Mouse (Mus musculus): Measurements from ENCODE around the gene Maml2. TPM values are rescaled to one million over a fixed set of nuclear protein-coding genes. Genes with fewer than 3 reads are reported as not detected.

The Maml2 gene
- polyA plus RNA-seq, 1 experiment from 2014 or later, result 9.3 TPM

- WGBS, result 74% methylated on average over 6 of the region's 6 CpGs
- Histone ChIP-seq H3K9me3 (no peaks in the 10 kb centered on the region), H3K4me1 (no peaks in the 10 kb centered on the region), H3K27ac (replicated peaks) (no peak overlapping the region), H3K27me3 (no peaks in the 10 kb centered on the region), H3K4me2 (replicated peaks) (no peak overlapping the region), H3K4me3 (no peak overlapping the region), H3K9ac (replicated peaks) (no peak overlapping the region), H3K36me3 (no peaks in the 10 kb centered on the region)
- ATAC-seq (replicated peaks), result no peak
Measured at GRCm38 (mm10) chr9:13509751-13510150, 212.0 kb downstream of the Maml2 start.

- H3K4me2 ChIP-seq (replicated peaks), result no peak overlapping the region
- no peaks in the 10 kb centered on the region for H3K27me3 ChIP-seq
- H3K9ac ChIP-seq (replicated peaks), result no peak overlapping the region
- H3K9me3 ChIP-seq, result no peaks in the 10 kb centered on the region
- no peaks in the 10 kb centered on the region for H3K4me1 ChIP-seq
- no peak overlapping the region for H3K4me3 ChIP-seq
- H3K27ac ChIP-seq (replicated peaks), result no peak overlapping the region
- H3K36me3 ChIP-seq, result no peaks in the 10 kb centered on the region
- WGBS, result 74% methylated on average over 5 of the region's 5 CpGs
- no peak for ATAC-seq (replicated peaks)
Measured at GRCm38 (mm10) chr9:13510621-13511369, 213.0 kb downstream of the Maml2 start.

GRCm38 (mm10) chr9:13513135-13513534 lies 215.4 kb downstream of the Maml2 start:
- WGBS, result 47% methylated on average over 5 of the region's 5 CpGs
- Histone ChIP-seq H3K4me1 (no peaks in the 10 kb centered on the region), H3K36me3 (no peaks in the 10 kb centered on the region), H3K9ac (replicated peaks) (no peak overlapping the region), H3K9me3 (no peaks in the 10 kb centered on the region), H3K27ac (replicated peaks) (no peak overlapping the region), H3K4me2 (replicated peaks) (no peak overlapping the region), H3K27me3 (no peaks in the 10 kb centered on the region), H3K4me3 (no peak overlapping the region)
- no peak for ATAC-seq (replicated peaks)

- H3K4me2 ChIP-seq (replicated peaks), result no peak overlapping the region
Measured at GRCm38 (mm10) chr9:13514435-13514834, 216.7 kb downstream of the Maml2 start.

GRCm38 (mm10) chr9:13515976-13516375 lies 218.2 kb downstream of the Maml2 start:
- Histone ChIP-seq H3K36me3 (no peaks in the 10 kb centered on the region), H3K4me1 (no peaks in the 10 kb centered on the region), H3K4me2 (replicated peaks) (no peak overlapping the region), H3K27me3 (no peaks in the 10 kb centered on the region), H3K4me3 (no peak overlapping the region), H3K9me3 (no peaks in the 10 kb centered on the region), H3K27ac (replicated peaks) (no peak overlapping the region), H3K9ac (replicated peaks) (no peak overlapping the region)
- ATAC-seq (replicated peaks), result no peak
- WGBS, result 78% methylated on average over 2 of the region's 2 CpGs

More at GRCm38 (mm10) chr9:13514435-13514834, 216.7 kb downstream of the Maml2 start:
- no peaks in the 10 kb centered on the region for H3K36me3 ChIP-seq
- no peaks in the 10 kb centered on the region for H3K4me1 ChIP-seq
- H3K27me3 ChIP-seq, result no peaks in the 10 kb centered on the region
- H3K9me3 ChIP-seq, result no peaks in the 10 kb centered on the region
- H3K4me3 ChIP-seq, result no peak overlapping the region
- ATAC-seq (replicated peaks), result no peak
- no peak overlapping the region for H3K27ac ChIP-seq (replicated peaks)
- no peak overlapping the region for H3K9ac ChIP-seq (replicated peaks)

- Histone ChIP-seq H3K9me3 (no peaks in the 10 kb centered on the region), H3K4me2 (replicated peaks) (no peak overlapping the region)
- 79% methylated on average over 2 of the region's 2 CpGs for WGBS
Measured at GRCm38 (mm10) chr9:13518031-13518430, 220.3 kb downstream of the Maml2 start.

GRCm38 (mm10) chr9:13518441-13518971 lies 220.7 kb downstream of the Maml2 start:
- no peak overlapping the region for H3K9ac ChIP-seq (replicated peaks)
- ATAC-seq (replicated peaks), result no peak
- WGBS, result 93% methylated on average over 2 of the region's 2 CpGs

More at GRCm38 (mm10) chr9:13518031-13518430, 220.3 kb downstream of the Maml2 start:
- ATAC-seq (replicated peaks), result no peak
- no peak overlapping the region for H3K27ac ChIP-seq (replicated peaks)
- 0 out of 2 replicates have a peak, but pooled peaks cover 5% of the 10 kb centered on the region for H3K4me1 ChIP-seq
- H3K36me3 ChIP-seq, result no peaks in the 10 kb centered on the region
- no peaks in the 10 kb centered on the region for H3K27me3 ChIP-seq
- H3K9ac ChIP-seq (replicated peaks), result no peak overlapping the region
- H3K4me3 ChIP-seq, result no peak overlapping the region

GRCm38 (mm10) chr9:13522061-13522820 lies 224.5 kb downstream of the Maml2 start:
- WGBS, result 49% methylated on average over 9 of the region's 9 CpGs
- H3K4me1 ChIP-seq, result peaks cover 18% of the 10 kb centered on the region; the same call in 1 of the 2 replicates
- ATAC-seq (replicated peaks), result no peak
- no peak overlapping the region for H3K27ac ChIP-seq (replicated peaks)
- H3K27me3 ChIP-seq, result no peaks in the 10 kb centered on the region
- no peaks in the 10 kb centered on the region for H3K9me3 ChIP-seq
- no peak overlapping the region for H3K4me3 ChIP-seq
- H3K36me3 ChIP-seq, result no peaks in the 10 kb centered on the region
- H3K9ac ChIP-seq (replicated peaks), result no peak overlapping the region
- no peak overlapping the region for H3K4me2 ChIP-seq (replicated peaks)

More at GRCm38 (mm10) chr9:13518441-13518971, 220.7 kb downstream of the Maml2 start:
- Histone ChIP-seq H3K4me3 (no peak overlapping the region), H3K27ac (replicated peaks) (no peak overlapping the region), H3K4me2 (replicated peaks) (no peak overlapping the region), H3K4me1 (0 out of 2 replicates have a peak, but pooled peaks cover 5% of the 10 kb centered on the region), H3K27me3 (no peaks in the 10 kb centered on the region), H3K9me3 (no peaks in the 10 kb centered on the region), H3K36me3 (no peaks in the 10 kb centered on the region)

GRCm38 (mm10) chr9:13523046-13523445 lies 225.3 kb downstream of the Maml2 start:
- Histone ChIP-seq H3K4me1 (peaks cover 18% of the 10 kb centered on the region; the same call in 1 of the 2 replicates), H3K27me3 (no peaks in the 10 kb centered on the region), H3K9ac (replicated peaks) (no peak overlapping the region), H3K27ac (replicated peaks) (no peak overlapping the region), H3K9me3 (no peaks in the 10 kb centered on the region), H3K36me3 (no peaks in the 10 kb centered on the region), H3K4me2 (replicated peaks) (no peak overlapping the region), H3K4me3 (no peak overlapping the region)
- 92% methylated on average over 3 of the region's 3 CpGs for WGBS
- no peak for ATAC-seq (replicated peaks)

- no peaks in the 10 kb centered on the region for H3K36me3 ChIP-seq
- H3K4me1 ChIP-seq, result peaks cover 18% of the 10 kb centered on the region; the same call in 1 of the 2 replicates
- H3K4me2 ChIP-seq (replicated peaks), result no peak overlapping the region
- H3K27ac ChIP-seq (replicated peaks), result peak overlapping the region; percentile 19; the same call in 1 of the 2 replicates
- H3K9me3 ChIP-seq, result no peaks in the 10 kb centered on the region
- WGBS, result 41% methylated on average over 1 of the region's 1 CpGs
- no peak overlapping the region for H3K4me3 ChIP-seq
- peak; percentile 14; the same call in 1 of the 2 replicates for ATAC-seq (replicated peaks)
- no peaks in the 10 kb centered on the region for H3K27me3 ChIP-seq
- H3K9ac ChIP-seq (replicated peaks), result no peak overlapping the region
Measured at GRCm38 (mm10) chr9:13525075-13525474, 227.3 kb downstream of the Maml2 start.

- WGBS, result 15% methylated on average over 5 of the region's 5 CpGs
- no peak overlapping the region for H3K4me2 ChIP-seq (replicated peaks)
- ATAC-seq (replicated peaks), result peak; percentile 80
- no peaks in the 10 kb centered on the region for H3K9me3 ChIP-seq
- peaks cover 18% of the 10 kb centered on the region; the same call in 1 of the 2 replicates for H3K4me1 ChIP-seq
- 0 out of 2 replicates have a peak overlapping the region, but pooled peaks have one; percentile 19 for H3K27ac ChIP-seq (replicated peaks)
- H3K9ac ChIP-seq (replicated peaks), result no peak overlapping the region
- no peaks in the 10 kb centered on the region for H3K27me3 ChIP-seq
- no peaks in the 10 kb centered on the region for H3K36me3 ChIP-seq
- H3K4me3 ChIP-seq, result no peak overlapping the region
Measured at GRCm38 (mm10) chr9:13525561-13526255, 228.0 kb downstream of the Maml2 start.
